Mouse (Mus musculus): ENCODE measurements around the gene Gm20604. TPM values are rescaled to one million over a fixed set of nuclear protein-coding genes. Genes with fewer than 3 reads are reported as not detected.
A peak's percentile ranks its signal among the peaks of the same experiment; 100 is the strongest.

Gm20604 gene
- total RNA-seq, 1 experiment = 10.1 TPM

- Histone ChIP-seq H3K9ac (ENCODE audit: insufficient read depth, low read depth, low read length, poor library complexity, severe bottlenecking) (no peak overlapping the region; the same call in 1 of the 2 replicates), H3K4me1 (ENCODE audit: control insufficient read depth in 2 of 2, insufficient read depth in 2 of 2, low read length in 2 of 2, poor library complexity in 1 of 2) (peaks cover 0 to 6% of the 10 kb centered on the region in 2 experiments; a peak in 1 of 4 replicates), H3K27ac (ENCODE audit: insufficient read depth, low read depth, low read length, poor library complexity, severe bottlenecking) (no peak overlapping the region), H3K36me3 (ENCODE audit: control insufficient read depth, insufficient read depth, low read length, poor library complexity, severe bottlenecking) (peaks cover 18% of the 10 kb centered on the region), H3K9me3 (ENCODE audit: control insufficient read depth, insufficient read depth, low read depth, low read length) (no peaks in the 10 kb centered on the region), H3K4me3 (ENCODE audit: insufficient read depth in 1 of 2, low read depth in 1 of 2, low read length in 2 of 2, poor library complexity in 1 of 2, severe bottlenecking in 1 of 2) (no peak overlapping the region)
- in situ Hi-C loops (cut with MboI; ENCODE audit: low sequenced_read_pairs in 2 of 2, unreplicated experiment in 2 of 2) = no loop called here
- no peak for TF ChIP-seq CHD2 (IDR thresholded peaks at IDR 0.05; ENCODE audit: low read depth, low read length)
- no peak for TF ChIP-seq MAFK (IDR thresholded peaks at IDR 0.05; ENCODE audit: insufficient read depth, low read depth, low read length)
- no peak for DNase-seq (ENCODE audit: low read depth, low spot score)
Measured at GRCm38 (mm10) chr12:102784899-102785592, 26.6 kb upstream of the Gm20604 start.

GRCm38 (mm10) chr12:102782841-102783240 is 24.4 kb upstream of the Gm20604 start:
- H3K4me1 ChIP-seq (ENCODE audit: control insufficient read depth in 2 of 2, insufficient read depth in 2 of 2, low read length in 2 of 2, poor library complexity in 1 of 2) = peaks cover 0 to 8% of the 10 kb centered on the region in 2 experiments; a peak in 2 of 4 replicates
- no peak for DNase-seq (ENCODE audit: low read depth, low spot score)
- H3K4me3 ChIP-seq (ENCODE audit: insufficient read depth in 1 of 2, low read depth in 1 of 2, low read length in 2 of 2, poor library complexity in 1 of 2, severe bottlenecking in 1 of 2) = no peak overlapping the region
- no peak for TF ChIP-seq CHD2 (IDR thresholded peaks at IDR 0.05; ENCODE audit: low read depth, low read length)
- TF ChIP-seq ZNF384 (IDR thresholded peaks at IDR 0.05; ENCODE audit: low read depth, low read length) = no peak
- TF ChIP-seq MAFK (IDR thresholded peaks at IDR 0.05; ENCODE audit: insufficient read depth, low read depth, low read length) = no peak
- no peak for TF ChIP-seq ZC3H11A (IDR thresholded peaks at IDR 0.05; ENCODE audit: borderline replicate concordance, low read depth, low read length)
- no peak for TF ChIP-seq HCFC1 (IDR thresholded peaks at IDR 0.05; ENCODE audit: borderline replicate concordance, insufficient read depth, low read length)
- no peaks in the 10 kb centered on the region for H3K9me3 ChIP-seq (ENCODE audit: control insufficient read depth, insufficient read depth, low read depth, low read length)
- no peak overlapping the region for H3K27ac ChIP-seq (ENCODE audit: insufficient read depth, low read depth, low read length, poor library complexity, severe bottlenecking)
- in situ Hi-C loops (cut with MboI; ENCODE audit: low sequenced_read_pairs in 2 of 2, unreplicated experiment in 2 of 2) = no loop called here
- H3K9ac ChIP-seq (ENCODE audit: insufficient read depth, low read depth, low read length, poor library complexity, severe bottlenecking) = no peak overlapping the region
- peaks cover 15% of the 10 kb centered on the region for H3K36me3 ChIP-seq (ENCODE audit: control insufficient read depth, insufficient read depth, low read length, poor library complexity, severe bottlenecking)

GRCm38 (mm10) chr12:102779452-102779851 is 21.0 kb upstream of the Gm20604 start:
- Histone ChIP-seq H3K9me3 (ENCODE audit: control insufficient read depth, insufficient read depth, low read depth, low read length) (no peaks in the 10 kb centered on the region), H3K4me3 (ENCODE audit: insufficient read depth in 1 of 2, low read depth in 1 of 2, low read length in 2 of 2, poor library complexity in 1 of 2, severe bottlenecking in 1 of 2) (no peak overlapping the region), H3K27ac (ENCODE audit: insufficient read depth, low read depth, low read length, poor library complexity, severe bottlenecking) (no peak overlapping the region), H3K36me3 (ENCODE audit: control insufficient read depth, insufficient read depth, low read length, poor library complexity, severe bottlenecking) (peaks cover 31% of the 10 kb centered on the region), H3K4me1 (ENCODE audit: control insufficient read depth in 2 of 2, insufficient read depth in 2 of 2, low read length in 2 of 2, poor library complexity in 1 of 2) (peaks cover 0 to 4% of the 10 kb centered on the region in 2 experiments; a peak in 2 of 4 replicates), H3K9ac (ENCODE audit: insufficient read depth, low read depth, low read length, poor library complexity, severe bottlenecking) (no peak overlapping the region)
- in situ Hi-C loops (cut with MboI; ENCODE audit: low sequenced_read_pairs in 2 of 2, unreplicated experiment in 2 of 2) = no loop called here
- TF ChIP-seq CHD2 (IDR thresholded peaks at IDR 0.05; ENCODE audit: low read depth, low read length) (no peak), HCFC1 (IDR thresholded peaks at IDR 0.05; ENCODE audit: borderline replicate concordance, insufficient read depth, low read length) (no peak), MAFK (IDR thresholded peaks at IDR 0.05; ENCODE audit: insufficient read depth, low read depth, low read length) (no peak), ZNF384 (IDR thresholded peaks at IDR 0.05; ENCODE audit: low read depth, low read length) (no peak), ZC3H11A (IDR thresholded peaks at IDR 0.05; ENCODE audit: borderline replicate concordance, low read depth, low read length) (no peak)
- peak; percentile 56 for DNase-seq (ENCODE audit: low read depth, low spot score)

GRCm38 (mm10) chr12:102778151-102778550 is 19.7 kb upstream of the Gm20604 start:
- peaks cover 0 to 4% of the 10 kb centered on the region in 2 experiments; a peak in 2 of 4 replicates for H3K4me1 ChIP-seq (ENCODE audit: control insufficient read depth in 2 of 2, insufficient read depth in 2 of 2, low read length in 2 of 2, poor library complexity in 1 of 2)
- in situ Hi-C loops (cut with MboI; ENCODE audit: low sequenced_read_pairs in 2 of 2, unreplicated experiment in 2 of 2) = no loop called here
- H3K36me3 ChIP-seq (ENCODE audit: control insufficient read depth, insufficient read depth, low read length, poor library complexity, severe bottlenecking) = peaks cover 35% of the 10 kb centered on the region
- DNase-seq (ENCODE audit: low read depth, low spot score) = no peak
- no peak overlapping the region for H3K4me3 ChIP-seq (ENCODE audit: insufficient read depth in 1 of 2, low read depth in 1 of 2, low read length in 2 of 2, poor library complexity in 1 of 2, severe bottlenecking in 1 of 2)
- no peaks in the 10 kb centered on the region for H3K9me3 ChIP-seq (ENCODE audit: control insufficient read depth, insufficient read depth, low read depth, low read length)
- no peak overlapping the region for H3K27ac ChIP-seq (ENCODE audit: insufficient read depth, low read depth, low read length, poor library complexity, severe bottlenecking)
- H3K9ac ChIP-seq (ENCODE audit: insufficient read depth, low read depth, low read length, poor library complexity, severe bottlenecking) = no peak overlapping the region
- TF ChIP-seq ZC3H11A (IDR thresholded peaks at IDR 0.05; ENCODE audit: borderline replicate concordance, low read depth, low read length) (no peak), CHD2 (IDR thresholded peaks at IDR 0.05; ENCODE audit: low read depth, low read length) (no peak), HCFC1 (IDR thresholded peaks at IDR 0.05; ENCODE audit: borderline replicate concordance, insufficient read depth, low read length) (no peak), MAFK (IDR thresholded peaks at IDR 0.05; ENCODE audit: insufficient read depth, low read depth, low read length) (no peak), ZNF384 (IDR thresholded peaks at IDR 0.05; ENCODE audit: low read depth, low read length) (no peak)
